In the genomic region with DNA sequence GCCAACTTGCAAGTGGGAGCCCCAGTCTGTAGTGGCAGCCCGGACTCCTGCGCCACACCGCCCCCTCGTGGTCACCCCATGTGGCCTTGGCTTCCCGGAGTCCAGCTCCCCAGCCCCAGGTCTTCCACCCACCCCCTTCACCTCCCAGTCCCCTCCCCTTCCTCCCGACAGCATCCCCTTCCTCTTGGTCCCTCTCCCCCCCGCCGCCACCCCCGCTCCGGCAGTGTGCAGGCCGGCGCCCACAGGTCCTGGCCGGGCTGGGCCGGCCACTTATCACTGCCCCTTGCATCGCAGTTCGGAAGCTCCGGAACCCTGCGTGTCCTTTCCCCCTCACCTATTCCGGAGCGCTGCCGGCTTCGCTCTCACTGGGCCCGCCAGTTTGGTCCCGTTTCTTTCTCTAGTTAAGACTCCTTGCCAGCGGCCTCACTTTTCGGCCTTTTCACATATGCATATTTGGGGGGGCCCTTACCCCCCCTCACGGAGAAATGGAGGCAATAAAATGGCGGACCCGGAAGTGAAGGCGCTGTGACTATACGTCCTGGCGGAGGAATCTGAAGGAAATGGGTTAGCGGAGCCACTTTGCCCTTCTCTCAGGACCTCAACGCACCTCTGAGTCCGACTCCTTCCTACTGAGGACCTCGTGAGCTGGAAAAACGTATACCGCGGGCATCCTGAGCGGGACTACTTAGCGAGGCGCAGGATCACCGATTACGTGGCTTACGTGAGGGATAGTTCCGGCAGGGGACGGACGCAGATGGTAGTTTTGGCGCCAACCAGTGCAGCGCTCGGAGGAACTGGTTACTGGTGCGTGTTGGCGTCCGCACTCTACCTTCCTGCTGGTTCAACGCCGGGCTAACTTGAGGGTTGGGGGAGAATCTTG, we compare ENCODE assay signal across 8 mouse cellular contexts. TPM values are rescaled to one million over a fixed set of nuclear protein-coding genes. Genes with fewer than 3 reads are reported as not detected.
A peak's percentile ranks its signal among the peaks of the same experiment; 100 is the strongest.
DNase-seq lines count a peak whose midpoint lies in the region; ATAC-seq lines count a peak whose summit lies in the region.

A gene (minus strand): TSS at position 662 of the 880 bp plus-strand sequence.

- peak within 1 kb of the TSS; percentile 75 for H3K4me3 ChIP-seq in hindbrain, embryonic 12.5 days

- H3K4me2 ChIP-seq in hindbrain, embryonic 12.5 days (replicated peaks) = peak within 1 kb of the TSS; percentile 60

- H3K4me1 ChIP-seq in hindbrain, embryonic 12.5 days = 0 out of 2 replicates have a peak, but pooled peaks cover 13% of the 10 kb centered on the region

- WGBS in hindbrain, embryonic 12.5 days = under 1% methylated on average over 55 of the region's 56 CpGs

- peak; percentile 93 for DNase-seq in MN1 (ENCODE audit: low spot score)
- DNase-seq in cerebellum, adult 9-10 months = peak; percentile 92
- DNase-seq in frontal cortex, postnatal 10 days (ENCODE audit: low spot score in 2 of 2) = peak; percentile 86 to 90
- DNase-seq in layer of hippocampus, postnatal 14 days (ENCODE audit: low spot score in 2 of 2) = peak; percentile 92
- DNase-seq in lung, postnatal 14 days = peak; percentile 99
- DNase-seq in retina, adult 2 months (ENCODE audit: low read depth, low spot score) = peak; percentile 80
- DNase-seq in thymus, postnatal 36 days = peak; percentile 96 to 97

- no peaks in the 10 kb centered on the region for H3K27me3 ChIP-seq in hindbrain, embryonic 12.5 days

- peak within 1 kb of the TSS; percentile 85 for H3K9ac ChIP-seq in hindbrain, embryonic 12.5 days

- peak; percentile 91 for ATAC-seq in hindbrain, embryonic 12.5 days (ENCODE audit: low FRiP score)

- H3K9me3 ChIP-seq in hindbrain, embryonic 12.5 days (replicated peaks) = no peaks in the 10 kb centered on the region

- H3K27ac ChIP-seq in hindbrain, embryonic 12.5 days = peak within 1 kb of the TSS; percentile 98

- H3K36me3 ChIP-seq in hindbrain, embryonic 12.5 days = peaks cover 47% of the 10 kb centered on the region

RNA-seq across cellular contexts. Expression of the gene that starts here (rescaled TPM):
- polyA plus RNA-seq in hindbrain, embryonic 12.5 days (2016; fragmentation: Nextera tagmentation; extraction: Ambion mirVana) = 10.1 and 10.8 TPM in 2 replicates
- total RNA-seq in layer of hippocampus, postnatal 14 days (2021) = 10 to 100 TPM; 10.5 to 11.8 TPM

Comparison
In these comparisons a context has a peak if more than half of its experiments do, and no peak if none do; other contexts are left out.
1. Peak in every context shown above with its lines: DNase-seq, ATAC-seq, H3K4me3 ChIP-seq and H3K27ac ChIP-seq.